Mouse (Mus musculus) forebrain, embryonic 12.5 days (tissue): ENCODE results near the gene Lce1m. TPM values are rescaled to one million over a fixed set of nuclear protein-coding genes. Genes with fewer than 3 reads are reported as not detected.
"Not testable (repeated sequence)": the region's sequence is repeated elsewhere in the genome, so short reads cannot be mapped to it uniquely, and the experiment has no call there.

Experiments
- ATAC-seq: fragments of 200-750 bp; cut with Nextera tagmentation; 2 replicates; pipeline ENCODE4 v1.8.0; 2017; ENCODE audit warnings: moderate TSS enrichment; ENCODE audit not compliant: low FRiP score
- H3K27ac ChIP-seq: fragments of 300-500 bp; sonication (generic); 2 replicates; pipeline ENCODE4 v1.5.1; 2016; ENCODE audit warnings: mild to moderate bottlenecking
- H3K27me3 ChIP-seq: fragments of 300-500 bp; sonication (generic); 2 replicates; pipeline ENCODE4 v1.6.1; 2016; ENCODE audit warnings: mild to moderate bottlenecking
- H3K36me3 ChIP-seq: fragments of 300-500 bp; sonication (generic); replicated peaks from 2 replicates; pipeline ENCODE4 v1.6.1; 2016; ENCODE audit warnings: mild to moderate bottlenecking
- H3K4me1 ChIP-seq: fragments of 300-500 bp; sonication (generic); 2 replicates; pipeline ENCODE4 v1.6.1; 2016
- H3K4me2 ChIP-seq: fragments of 300-500 bp; sonication (generic); 2 replicates; pipeline ENCODE4 v1.6.1; 2016; ENCODE audit warnings: mild to moderate bottlenecking, moderate library complexity
- H3K4me3 ChIP-seq: fragments of 300-500 bp; sonication (generic); replicated peaks from 2 replicates; pipeline ENCODE4 v1.5.1; 2016; ENCODE audit warnings: mild to moderate bottlenecking
- H3K9ac ChIP-seq: fragments of 300-500 bp; sonication (generic); 2 replicates; pipeline ENCODE4 v1.6.1; 2016; ENCODE audit warnings: mild to moderate bottlenecking
- H3K9me3 ChIP-seq: fragments of 300-500 bp; sonication (generic); 2 replicates; pipeline ENCODE4 v1.6.1; 2016
- WGBS: fragments of 180-500 bp; shearing (Covaris S2); methylation state at CpG from one replicate; pipeline ENCODE4 v1.1.7; 2016; 5-methylcytosine and 5-hydroxymethylcytosine counted together
- polyA plus RNA-seq: library from polyadenylated mRNA; unstranded; fragments of >200 nt; fragmentation: Nextera tagmentation; extraction: Ambion mirVana; gene quantifications from 2 replicates; pipeline ENCODE4 v1.2.1, GENCODE M21; 2016

Gene Lce1m
- not detected in 2 replicates for polyA plus RNA-seq

GRCm38 (mm10) chr3:93018960-93019359 lies at the start of gene Lce1m:
TSS of gene Lce1m (minus strand) at chr3:93019060.
- no peak within 1 kb of the TSS for H3K4me3 ChIP-seq
- peaks cover 8% of the 10 kb centered on the region for H3K4me1 ChIP-seq
- H3K36me3 ChIP-seq = no peaks in the 10 kb centered on the region
- 0 out of 2 replicates have a peak, but pooled peaks cover under 1% of the 10 kb centered on the region for H3K27me3 ChIP-seq
- 84% methylated on average over 2 of the region's 2 CpGs for WGBS
- H3K27ac ChIP-seq = no peak within 1 kb of the TSS
- H3K9ac ChIP-seq = no peak within 1 kb of the TSS
- no peak for ATAC-seq
- H3K9me3 ChIP-seq = no peaks in the 10 kb centered on the region
- no peak within 1 kb of the TSS for H3K4me2 ChIP-seq

- not testable (repeated sequence) for H3K4me3 ChIP-seq, H3K9ac ChIP-seq, H3K27me3 ChIP-seq, H3K36me3 ChIP-seq, H3K9me3 ChIP-seq, H3K4me1 ChIP-seq, H3K27ac ChIP-seq, H3K4me2 ChIP-seq, ATAC-seq
These were observed 49.7 kb upstream of the Lce1m start, which contains the start of gene Gm4858 for GRCm38 (mm10) chr3:93068523-93068922. TSS of gene Gm4858 (plus strand) at chr3:93068823.

GRCm38 (mm10) chr3:93052826-93053474 lies 34.1 kb upstream of the Lce1m start:
- Histone ChIP-seq H3K9ac (no peak overlapping the region), H3K4me1 (no peaks in the 10 kb centered on the region), H3K9me3 (no peaks in the 10 kb centered on the region), H3K36me3 (no peaks in the 10 kb centered on the region), H3K4me3 (no peak overlapping the region), H3K27ac (no peak overlapping the region), H3K4me2 (no peak overlapping the region), H3K27me3 (no peaks in the 10 kb centered on the region)
- 54% methylated on average over 10 of the region's 10 CpGs for WGBS
- no peak for ATAC-seq

- Histone ChIP-seq H3K27ac (no peak overlapping the region), H3K4me2 (no peak overlapping the region), H3K9ac (no peak overlapping the region), H3K4me3 (no peak overlapping the region), H3K9me3 (no peaks in the 10 kb centered on the region), H3K27me3 (no peaks in the 10 kb centered on the region), H3K4me1 (no peaks in the 10 kb centered on the region), H3K36me3 (no peaks in the 10 kb centered on the region)
- no peak for ATAC-seq
- WGBS = 82% methylated on average over 1 of the region's 1 CpGs
These were observed 31.3 kb upstream of the Lce1m start for GRCm38 (mm10) chr3:93050182-93050581.

GRCm38 (mm10) chr3:93031450-93031849 lies 12.6 kb upstream of the Lce1m start:
- no peak overlapping the region for H3K9ac ChIP-seq
- no peaks in the 10 kb centered on the region for H3K9me3 ChIP-seq
- no peak overlapping the region for H3K4me3 ChIP-seq
- H3K27me3 ChIP-seq = no peaks in the 10 kb centered on the region
- WGBS = 50% methylated on average over 5 of the region's 5 CpGs
- H3K4me1 ChIP-seq = no peaks in the 10 kb centered on the region
- no peaks in the 10 kb centered on the region for H3K36me3 ChIP-seq
- peak; percentile 81; the same call in 1 of the 2 replicates for ATAC-seq
- no peak overlapping the region for H3K4me2 ChIP-seq
- H3K27ac ChIP-seq = no peak overlapping the region

- H3K4me1 ChIP-seq = no peaks in the 10 kb centered on the region
- no peak overlapping the region for H3K9ac ChIP-seq
- no peaks in the 10 kb centered on the region for H3K36me3 ChIP-seq
- no peak for ATAC-seq
- 80% methylated on average over 2 of the region's 2 CpGs for WGBS
- H3K9me3 ChIP-seq = no peaks in the 10 kb centered on the region
- H3K27me3 ChIP-seq = no peaks in the 10 kb centered on the region
- H3K27ac ChIP-seq = no peak overlapping the region
- H3K4me3 ChIP-seq = no peak overlapping the region
- H3K4me2 ChIP-seq = no peak overlapping the region
These were observed 6.6 kb upstream of the Lce1m start for GRCm38 (mm10) chr3:93025486-93025885.

GRCm38 (mm10) chr3:93023411-93024184 lies 4.7 kb upstream of the Lce1m start:
- 85% methylated on average over 3 of the region's 3 CpGs for WGBS
- no peaks in the 10 kb centered on the region for H3K36me3 ChIP-seq

GRCm38 (mm10) chr3:93021171-93021570 lies 2.3 kb upstream of the Lce1m start:
- Histone ChIP-seq H3K9me3 (no peaks in the 10 kb centered on the region), H3K4me1 (no peaks in the 10 kb centered on the region), H3K4me3 (no peak overlapping the region), H3K36me3 (no peaks in the 10 kb centered on the region), H3K27me3 (no peaks in the 10 kb centered on the region), H3K9ac (no peak overlapping the region), H3K4me2 (no peak overlapping the region), H3K27ac (no peak overlapping the region)
- no peak for ATAC-seq
- 95% methylated on average over 1 of the region's 1 CpGs for WGBS

More at GRCm38 (mm10) chr3:93023411-93024184, 4.7 kb upstream of the Lce1m start:
- no peaks in the 10 kb centered on the region for H3K9me3 ChIP-seq
- H3K4me2 ChIP-seq = no peak overlapping the region
- H3K4me1 ChIP-seq = no peaks in the 10 kb centered on the region
- H3K4me3 ChIP-seq = no peak overlapping the region
- no peak for ATAC-seq
- no peaks in the 10 kb centered on the region for H3K27me3 ChIP-seq
- H3K9ac ChIP-seq = no peak overlapping the region
- no peak overlapping the region for H3K27ac ChIP-seq

- WGBS = 67% methylated on average over 4 of the region's 4 CpGs
- peak within 1 kb of the TSS; percentile 73 for H3K4me2 ChIP-seq
- no peak for ATAC-seq
- H3K36me3 ChIP-seq = no peaks in the 10 kb centered on the region
- H3K9me3 ChIP-seq = no peaks in the 10 kb centered on the region
- H3K4me1 ChIP-seq = peaks cover 8% of the 10 kb centered on the region
- 0 out of 2 replicates have a peak, but pooled peaks cover 4% of the 10 kb centered on the region for H3K27me3 ChIP-seq
- H3K27ac ChIP-seq = peak within 1 kb of the TSS; percentile 58
- H3K4me3 ChIP-seq = peak within 1 kb of the TSS; percentile 46
- peak within 1 kb of the TSS; percentile 47 for H3K9ac ChIP-seq
These were observed 3.3 kb downstream of the Lce1m start, which contains the start of gene Crct1 for GRCm38 (mm10) chr3:93015460-93016104. TSS of gene Crct1 (minus strand) at chr3:93015687.

- no peak overlapping the region for H3K27ac ChIP-seq
- ATAC-seq = no peak
- 22% methylated on average over 5 of the region's 5 CpGs for WGBS
These were observed 4.0 kb downstream of the Lce1m start for GRCm38 (mm10) chr3:93014871-93015270.

GRCm38 (mm10) chr3:93014378-93014801 lies 4.5 kb downstream of the Lce1m start:
- peak; percentile 89 for ATAC-seq
- peak overlapping the region; percentile 47 for H3K9ac ChIP-seq
- 0 out of 2 replicates have a peak, but pooled peaks cover 4% of the 10 kb centered on the region for H3K27me3 ChIP-seq
- peak overlapping the region; percentile 46 for H3K4me3 ChIP-seq
- H3K36me3 ChIP-seq = no peaks in the 10 kb centered on the region
- WGBS = 0% methylated on average over 24 of the region's 24 CpGs
- peak overlapping the region; percentile 58 for H3K27ac ChIP-seq
- H3K4me1 ChIP-seq = peaks cover 8% of the 10 kb centered on the region
- H3K4me2 ChIP-seq = peak overlapping the region; percentile 73
- no peaks in the 10 kb centered on the region for H3K9me3 ChIP-seq

More at GRCm38 (mm10) chr3:93014871-93015270, 4.0 kb downstream of the Lce1m start:
- 0 out of 2 replicates have a peak, but pooled peaks cover 4% of the 10 kb centered on the region for H3K27me3 ChIP-seq
- H3K4me2 ChIP-seq = peak overlapping the region; percentile 73
- peaks cover 8% of the 10 kb centered on the region for H3K4me1 ChIP-seq
- H3K4me3 ChIP-seq = peak overlapping the region; percentile 46
- H3K9ac ChIP-seq = peak overlapping the region; percentile 47
- H3K36me3 ChIP-seq = no peaks in the 10 kb centered on the region
- no peaks in the 10 kb centered on the region for H3K9me3 ChIP-seq

GRCm38 (mm10) chr3:93002843-93003242 lies 16.0 kb downstream of the Lce1m start:
- Histone ChIP-seq H3K27ac (no peak overlapping the region), H3K4me2 (no peak overlapping the region), H3K27me3 (no peaks in the 10 kb centered on the region), H3K36me3 (no peaks in the 10 kb centered on the region), H3K9ac (no peak overlapping the region), H3K4me3 (no peak overlapping the region), H3K9me3 (no peaks in the 10 kb centered on the region), H3K4me1 (no peaks in the 10 kb centered on the region)
- WGBS = 64% methylated on average over 4 of the region's 4 CpGs
- ATAC-seq = no peak
